Mouse (Mus musculus): Measurements from ENCODE around the gene Sppl3. TPM values are rescaled to one million over a fixed set of nuclear protein-coding genes. Genes with fewer than 3 reads are reported as not detected.

The Sppl3 gene
- polyA plus RNA-seq, 1 experiment = 93.9 TPM

DNA sequence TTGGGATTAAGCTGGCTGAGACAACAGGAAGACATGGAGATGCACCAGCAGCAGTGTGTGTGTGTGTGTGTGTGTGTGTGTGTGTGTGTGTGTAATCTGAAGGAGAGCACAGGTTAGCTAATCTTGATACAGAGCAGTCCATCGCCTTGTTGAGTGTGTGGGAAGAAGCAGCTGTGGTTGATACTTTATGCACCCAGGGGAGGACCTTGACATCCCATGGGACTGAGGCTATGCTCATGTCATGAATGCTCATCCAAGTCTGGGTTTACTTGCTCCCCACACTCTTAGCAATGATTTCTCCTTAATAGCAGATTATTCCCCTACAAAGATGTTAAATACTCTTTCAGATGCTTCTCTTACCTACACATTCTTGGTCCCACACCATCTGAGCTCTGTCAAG, 24.3 kb downstream of the Sppl3 start:
- no peaks in the 10 kb centered on the region for H3K36me3 ChIP-seq (ENCODE audit: control insufficient read depth, insufficient read depth, low read length)

GRCm38 (mm10) chr5:115037099-115037498, 26.2 kb downstream of the Sppl3 start:
- Histone ChIP-seq H3K27ac (ENCODE audit: control insufficient read depth, insufficient read depth, low read depth, low read length) (no peak overlapping the region), H3K4me1 (ENCODE audit: control insufficient read depth, insufficient read depth, low read length) (no peaks in the 10 kb centered on the region), H3K4me3 (ENCODE audit: control insufficient read depth, low read depth, low read length) (no peak overlapping the region), H3K36me3 (ENCODE audit: control insufficient read depth, insufficient read depth, low read length) (no peaks in the 10 kb centered on the region), H3K27me3 (ENCODE audit: control insufficient read depth, insufficient read depth, low read length) (no peaks in the 10 kb centered on the region)
- TF ChIP-seq POLR2A (IDR thresholded peaks at IDR 0.05; ENCODE audit: control insufficient read depth, low read depth, low read length) = no peak
- no peak for TF ChIP-seq CTCF (IDR thresholded peaks at IDR 0.05; ENCODE audit: control insufficient read depth, insufficient read depth, insufficient replicate concordance, low read depth, low read length)

More for the DNA sequence above, 24.3 kb downstream of the Sppl3 start:
- H3K27me3 ChIP-seq (ENCODE audit: control insufficient read depth, insufficient read depth, low read length) = no peaks in the 10 kb centered on the region
- no peak overlapping the region for H3K27ac ChIP-seq (ENCODE audit: control insufficient read depth, insufficient read depth, low read depth, low read length)
- no peak for TF ChIP-seq POLR2A (IDR thresholded peaks at IDR 0.05; ENCODE audit: control insufficient read depth, low read depth, low read length)
- TF ChIP-seq CTCF (IDR thresholded peaks at IDR 0.05; ENCODE audit: control insufficient read depth, insufficient read depth, insufficient replicate concordance, low read depth, low read length) = no peak
- H3K4me3 ChIP-seq (ENCODE audit: control insufficient read depth, low read depth, low read length) = no peak overlapping the region
- no peaks in the 10 kb centered on the region for H3K4me1 ChIP-seq (ENCODE audit: control insufficient read depth, insufficient read depth, low read length)

- Histone ChIP-seq H3K36me3 (ENCODE audit: control insufficient read depth, insufficient read depth, low read length) (no peaks in the 10 kb centered on the region), H3K4me3 (ENCODE audit: control insufficient read depth, low read depth, low read length) (no peak overlapping the region), H3K27ac (ENCODE audit: control insufficient read depth, insufficient read depth, low read depth, low read length) (no peak overlapping the region), H3K4me1 (ENCODE audit: control insufficient read depth, insufficient read depth, low read length) (0 out of 2 replicates have a peak, but pooled peaks cover 4% of the 10 kb centered on the region), H3K27me3 (ENCODE audit: control insufficient read depth, insufficient read depth, low read length) (no peaks in the 10 kb centered on the region)
- TF ChIP-seq POLR2A (IDR thresholded peaks at IDR 0.05; ENCODE audit: control insufficient read depth, low read depth, low read length) (no peak), CTCF (IDR thresholded peaks at IDR 0.05; ENCODE audit: control insufficient read depth, insufficient read depth, insufficient replicate concordance, low read depth, low read length) (no peak)
Observed at GRCm38 (mm10) chr5:115040756-115041155, 29.8 kb downstream of the Sppl3 start.

- H3K36me3 ChIP-seq (ENCODE audit: control insufficient read depth, insufficient read depth, low read length) = no peaks in the 10 kb centered on the region
- H3K4me1 ChIP-seq (ENCODE audit: control insufficient read depth, insufficient read depth, low read length) = 0 out of 2 replicates have a peak, but pooled peaks cover 4% of the 10 kb centered on the region
- no peaks in the 10 kb centered on the region for H3K27me3 ChIP-seq (ENCODE audit: control insufficient read depth, insufficient read depth, low read length)
- no peak overlapping the region for H3K27ac ChIP-seq (ENCODE audit: control insufficient read depth, insufficient read depth, low read depth, low read length)
- TF ChIP-seq CTCF (IDR thresholded peaks at IDR 0.05; ENCODE audit: control insufficient read depth, insufficient read depth, insufficient replicate concordance, low read depth, low read length) (no peak), POLR2A (IDR thresholded peaks at IDR 0.05; ENCODE audit: control insufficient read depth, low read depth, low read length) (no peak)
- no peak overlapping the region for H3K4me3 ChIP-seq (ENCODE audit: control insufficient read depth, low read depth, low read length)
Observed at GRCm38 (mm10) chr5:115043626-115044025, 32.7 kb downstream of the Sppl3 start.

DNA sequence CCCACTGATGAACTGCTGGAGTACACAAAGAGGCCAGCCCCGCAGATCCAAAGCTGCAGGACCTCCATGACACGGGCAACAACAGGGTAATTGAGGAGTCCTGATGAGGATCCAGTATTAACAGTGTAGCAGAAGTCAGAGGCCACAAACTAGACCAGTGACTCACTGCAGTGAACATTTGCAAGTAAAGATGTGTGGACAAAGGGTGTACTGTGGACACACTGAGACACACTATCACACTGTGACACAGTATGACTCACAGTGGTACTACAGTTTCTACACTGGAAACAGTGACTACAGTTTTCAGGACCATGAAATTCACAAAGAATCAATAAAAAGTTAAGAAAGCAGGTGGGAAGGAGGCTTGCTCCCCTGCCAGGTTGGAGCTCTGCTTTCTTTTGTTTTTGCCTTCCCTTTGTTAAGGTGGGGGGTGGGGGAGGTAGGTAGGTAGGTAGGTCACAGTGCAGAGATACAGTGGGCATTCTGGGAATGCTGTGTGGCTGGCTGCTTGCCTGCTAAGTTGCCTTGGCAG, 34.3 kb downstream of the Sppl3 start:
- Histone ChIP-seq H3K4me1 (ENCODE audit: control insufficient read depth, insufficient read depth, low read length) (0 out of 2 replicates have a peak, but pooled peaks cover 4% of the 10 kb centered on the region), H3K27me3 (ENCODE audit: control insufficient read depth, insufficient read depth, low read length) (no peaks in the 10 kb centered on the region), H3K36me3 (ENCODE audit: control insufficient read depth, insufficient read depth, low read length) (no peaks in the 10 kb centered on the region), H3K27ac (ENCODE audit: control insufficient read depth, insufficient read depth, low read depth, low read length) (no peak overlapping the region), H3K4me3 (ENCODE audit: control insufficient read depth, low read depth, low read length) (no peak overlapping the region)
- TF ChIP-seq POLR2A (IDR thresholded peaks at IDR 0.05; ENCODE audit: control insufficient read depth, low read depth, low read length) = no peak
- no peak for TF ChIP-seq CTCF (IDR thresholded peaks at IDR 0.05; ENCODE audit: control insufficient read depth, insufficient read depth, insufficient replicate concordance, low read depth, low read length)

DNA sequence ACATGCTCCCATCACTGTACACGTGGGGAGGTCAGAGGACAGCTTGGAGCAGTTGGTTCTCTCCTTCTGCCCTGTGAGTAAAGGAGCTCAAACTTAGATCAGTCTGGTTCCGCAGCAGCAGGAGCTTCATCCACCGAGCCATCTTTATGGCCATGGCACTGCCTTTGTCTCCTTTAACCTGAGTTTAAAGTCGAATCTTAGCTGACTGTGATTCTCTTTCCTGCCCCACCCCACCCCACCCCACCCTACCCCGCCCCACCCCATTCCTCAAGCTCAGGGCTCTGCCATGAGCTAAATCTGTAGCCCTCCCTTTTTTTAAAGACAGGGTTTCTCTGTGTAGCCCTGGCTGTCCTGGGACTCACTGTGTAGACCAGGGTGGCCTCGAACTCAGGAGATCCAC, 38.8 kb downstream of the Sppl3 start:
- H3K4me1 ChIP-seq (ENCODE audit: control insufficient read depth, insufficient read depth, low read length) = peaks cover 10% of the 10 kb centered on the region
- no peak overlapping the region for H3K27ac ChIP-seq (ENCODE audit: control insufficient read depth, insufficient read depth, low read depth, low read length)
- no peaks in the 10 kb centered on the region; the same call in 1 of the 2 replicates for H3K36me3 ChIP-seq (ENCODE audit: control insufficient read depth, insufficient read depth, low read length)
- no peak overlapping the region for H3K4me3 ChIP-seq (ENCODE audit: control insufficient read depth, low read depth, low read length)
- no peaks in the 10 kb centered on the region for H3K27me3 ChIP-seq (ENCODE audit: control insufficient read depth, insufficient read depth, low read length)
- TF ChIP-seq CTCF (IDR thresholded peaks at IDR 0.05; ENCODE audit: control insufficient read depth, insufficient read depth, insufficient replicate concordance, low read depth, low read length) (no peak), POLR2A (IDR thresholded peaks at IDR 0.05; ENCODE audit: control insufficient read depth, low read depth, low read length) (no peak)

GRCm38 (mm10) chr5:115050776-115051175, 39.8 kb downstream of the Sppl3 start:
- no peak for TF ChIP-seq CTCF (IDR thresholded peaks at IDR 0.05; ENCODE audit: control insufficient read depth, insufficient read depth, insufficient replicate concordance, low read depth, low read length)
- no peak for TF ChIP-seq POLR2A (IDR thresholded peaks at IDR 0.05; ENCODE audit: control insufficient read depth, low read depth, low read length)
- Histone ChIP-seq H3K4me3 (ENCODE audit: control insufficient read depth, low read depth, low read length) (no peak overlapping the region), H3K4me1 (ENCODE audit: control insufficient read depth, insufficient read depth, low read length) (peaks cover 6% of the 10 kb centered on the region), H3K27me3 (ENCODE audit: control insufficient read depth, insufficient read depth, low read length) (no peaks in the 10 kb centered on the region), H3K27ac (ENCODE audit: control insufficient read depth, insufficient read depth, low read depth, low read length) (no peak overlapping the region), H3K36me3 (ENCODE audit: control insufficient read depth, insufficient read depth, low read length) (no peaks in the 10 kb centered on the region; the same call in 1 of the 2 replicates)
